Mouse (Mus musculus) activated CD4-positive, CD25-positive, alpha-beta regulatory T cell, adult 4 months (primary cell): ENCODE results near the gene Ttc9c. TPM values are rescaled to one million over a fixed set of nuclear protein-coding genes. Genes with fewer than 3 reads are reported as not detected.

Experiments
- ATAC-seq: one replicate; pipeline ENCODE4 v1.8.0; 2017
- polyA plus RNA-seq, 2 experiments: library from polyadenylated mRNA; unstranded; fragments of 100-300 nt; shearing (Covaris generic); gene quantifications; one replicate each; pipeline ENCODE4 v1.2.1; 2017

The Ttc9c gene
- polyA plus RNA-seq, 2 experiments from 2014 or later: 39.9 to 43.8 TPM

DNA sequence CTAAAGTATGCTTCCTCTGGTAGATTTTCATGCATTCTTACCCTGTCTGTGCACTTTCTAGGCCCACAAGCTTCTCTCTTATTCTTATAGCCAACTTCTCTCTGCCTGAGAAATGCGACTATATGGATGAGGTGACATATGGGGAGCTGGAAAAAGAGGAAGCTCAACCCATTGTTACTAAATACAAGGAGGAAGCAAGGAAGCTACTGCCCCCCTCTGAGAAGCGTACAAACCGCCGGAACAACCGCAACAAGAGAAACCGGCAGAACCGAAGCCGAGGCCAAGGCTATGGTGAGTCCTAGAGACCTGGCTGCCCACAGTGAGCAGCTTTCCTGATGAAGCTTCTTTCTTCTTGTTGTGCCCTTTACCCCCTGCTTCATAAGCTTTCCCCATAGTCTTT is 10.5 kb upstream of the Ttc9c start, which contains the start of gene AC129217.1:
Gene AC129217.1 (plus strand): TSS at position 114 of the 400 bp plus-strand sequence.
- ATAC-seq: no peak

- no peak for ATAC-seq
These were observed 3.6 kb upstream of the Ttc9c start for GRCm38 (mm10) chr19:8822696-8823095.

DNA sequence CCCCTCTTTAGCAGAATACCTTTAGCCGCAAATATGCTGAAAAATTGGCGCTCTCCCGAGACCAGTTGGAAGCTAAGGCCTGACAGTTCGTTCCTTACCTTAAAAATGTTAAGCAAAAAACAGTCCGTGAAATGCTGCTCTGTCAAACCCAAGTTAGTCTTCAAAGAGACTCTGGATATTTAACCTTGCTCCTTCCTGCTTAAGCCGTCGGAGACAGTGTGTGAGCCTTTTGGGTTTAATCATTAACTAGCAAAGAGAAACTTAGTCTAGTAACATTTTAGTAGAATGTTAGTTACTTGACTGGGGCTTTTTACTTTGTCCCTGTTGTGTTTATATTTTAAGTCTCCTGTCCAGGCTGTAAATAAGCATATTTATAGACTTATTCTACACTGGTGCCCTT is 2.0 kb upstream of the Ttc9c start:
- ATAC-seq: no peak

- no peak for ATAC-seq
These were observed 1.4 kb upstream of the Ttc9c start for GRCm38 (mm10) chr19:8820424-8820956.

DNA sequence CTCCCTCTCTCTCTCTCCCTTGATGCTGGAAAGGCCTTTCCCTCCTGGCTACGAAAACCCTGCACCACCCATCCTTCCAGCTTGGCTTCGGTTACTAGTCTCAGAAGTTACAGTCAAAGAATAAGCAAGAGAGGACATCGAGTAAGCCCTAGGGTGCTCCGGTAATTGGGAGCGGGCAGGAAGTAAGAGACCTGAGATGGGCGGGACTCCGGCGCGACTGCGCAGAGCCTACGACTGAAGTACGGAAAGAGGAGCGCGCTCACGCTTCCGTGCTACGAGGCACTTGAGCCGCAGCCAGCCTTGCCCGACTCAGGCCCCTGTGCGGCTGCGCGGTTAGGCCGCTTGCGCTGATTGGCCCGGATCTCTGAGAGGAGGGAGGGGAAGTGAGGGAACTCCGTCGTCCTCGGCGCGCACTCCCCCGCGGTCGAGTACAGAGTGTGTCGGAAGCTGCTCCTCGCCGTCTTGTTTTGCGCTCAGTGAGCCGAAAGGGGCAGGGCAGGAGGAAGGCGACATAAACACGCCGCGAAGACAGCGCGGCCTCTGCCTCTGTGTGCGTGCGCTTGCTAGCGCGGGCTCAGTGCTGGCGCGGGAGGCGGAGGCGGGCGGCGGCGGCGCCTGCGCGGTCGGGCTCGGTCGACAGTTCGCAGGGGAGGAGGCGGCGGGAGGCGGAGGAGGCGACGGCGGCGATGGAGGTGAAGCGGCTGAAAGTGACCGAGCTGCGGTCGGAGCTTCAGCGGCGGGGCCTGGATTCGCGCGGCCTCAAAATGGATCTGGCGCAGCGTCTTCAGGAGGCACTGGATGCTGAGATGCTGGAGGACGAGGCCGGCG is 677 bp upstream of the Ttc9c start, which contains the start of gene Hnrnpul2:
Gene Hnrnpul2 (plus strand): TSS at position 415 of the 828 bp plus-strand sequence.
- ATAC-seq: peak; percentile 81

DNA sequence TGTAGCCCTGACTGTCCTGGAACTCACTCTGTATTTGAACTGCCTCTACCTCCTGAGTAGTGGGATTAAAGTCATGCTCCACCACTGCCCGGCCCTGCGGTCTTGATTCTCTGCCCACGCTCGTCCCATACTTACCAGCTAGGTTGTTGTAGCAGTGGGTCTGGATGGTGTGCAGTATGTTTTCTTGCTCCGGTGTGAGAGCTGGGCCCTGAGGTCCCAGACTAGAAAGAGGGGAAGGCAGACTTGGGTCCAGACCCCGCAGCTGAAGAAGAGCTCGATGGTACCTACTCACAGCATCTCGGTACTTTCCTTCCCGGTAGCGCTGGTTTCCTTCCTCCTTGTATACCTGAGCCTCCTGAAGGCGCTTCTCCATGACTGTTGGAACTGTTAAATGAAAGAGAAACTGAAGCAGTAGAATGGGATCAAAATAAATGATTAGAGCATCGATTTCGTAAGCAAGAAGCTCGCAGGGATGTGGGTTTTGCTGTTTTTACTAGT is 783 bp downstream of the Ttc9c start:
- ATAC-seq: no peak

- ATAC-seq: no peak
These were observed 2.1 kb downstream of the Ttc9c start for GRCm38 (mm10) chr19:8817001-8817400.

GRCm38 (mm10) chr19:8815812-8816211 is 3.3 kb downstream of the Ttc9c start:
- ATAC-seq: no peak

GRCm38 (mm10) chr19:8806810-8807209 is 12.3 kb downstream of the Ttc9c start:
- ATAC-seq: no peak

DNA sequence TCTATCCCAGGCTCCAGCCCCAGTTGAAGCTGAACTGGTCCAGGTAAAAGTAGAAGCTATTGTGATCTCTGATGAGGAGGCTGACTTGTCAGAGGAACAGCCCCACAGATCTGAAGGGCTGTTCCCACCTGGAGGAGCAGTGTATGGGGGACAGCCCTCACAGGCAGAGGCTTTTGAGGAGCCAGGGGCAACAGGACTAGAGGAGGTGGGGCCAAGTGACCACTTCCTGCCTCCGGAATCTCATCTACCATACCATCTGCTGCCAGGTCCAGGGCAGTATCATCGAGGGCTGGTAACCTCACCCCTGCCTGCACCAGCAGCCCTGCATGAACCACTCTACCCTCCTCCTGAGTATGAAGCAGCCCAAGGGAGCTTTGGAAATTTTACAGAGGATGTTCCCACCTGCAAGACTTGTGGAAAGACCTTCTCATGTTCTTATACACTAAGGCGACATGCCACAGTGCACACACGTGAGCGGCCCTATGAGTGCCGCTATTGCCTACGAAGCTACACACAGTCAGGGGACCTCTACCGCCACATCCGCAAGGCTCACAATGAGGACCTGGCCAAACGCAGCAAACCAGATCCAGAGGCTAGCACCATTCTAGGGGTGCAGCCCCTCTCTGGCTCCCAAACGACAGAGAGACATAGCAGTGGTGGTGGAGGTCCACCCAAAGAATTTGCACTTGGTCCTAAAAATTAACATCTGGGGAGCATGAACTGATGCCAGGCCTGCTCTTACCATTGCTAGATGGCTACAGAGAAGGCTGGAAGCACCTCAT is 15.1 kb downstream of the Ttc9c start:
- no peak for ATAC-seq

DNA sequence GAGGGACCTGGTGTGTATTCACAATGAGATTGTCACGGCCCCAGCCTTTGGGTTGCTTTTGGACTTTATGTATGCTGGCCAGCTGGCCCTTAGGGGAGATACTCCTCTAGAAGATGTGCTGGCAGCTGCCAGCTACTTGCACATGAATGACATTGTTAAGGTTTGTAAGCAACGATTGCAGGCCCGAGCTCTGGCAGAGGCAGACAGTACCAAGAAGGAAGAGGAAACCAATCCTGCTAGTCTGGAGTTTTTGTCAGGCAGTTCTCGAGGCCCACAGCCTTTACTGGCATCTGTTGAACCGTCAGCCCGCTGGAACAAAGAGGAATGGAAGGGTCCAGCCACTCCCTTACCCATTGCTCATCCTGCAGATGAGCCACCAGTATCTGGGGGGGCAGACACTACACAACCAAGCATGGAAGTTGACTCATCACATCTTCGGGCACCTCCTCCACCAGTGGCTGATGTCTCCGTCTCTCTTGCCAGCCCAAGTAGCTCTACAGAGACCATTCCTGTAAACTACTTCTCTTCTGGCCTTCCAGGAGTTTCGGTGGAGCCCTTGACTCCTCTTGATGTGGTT is 15.8 kb downstream of the Ttc9c start:
- ATAC-seq: no peak

GRCm38 (mm10) chr19:8802130-8802821 is 16.9 kb downstream of the Ttc9c start, which contains the start of gene Zbtb3:
TSS of gene Zbtb3 (plus strand) at chr19:8802555.
- ATAC-seq: peak; percentile 92

DNA sequence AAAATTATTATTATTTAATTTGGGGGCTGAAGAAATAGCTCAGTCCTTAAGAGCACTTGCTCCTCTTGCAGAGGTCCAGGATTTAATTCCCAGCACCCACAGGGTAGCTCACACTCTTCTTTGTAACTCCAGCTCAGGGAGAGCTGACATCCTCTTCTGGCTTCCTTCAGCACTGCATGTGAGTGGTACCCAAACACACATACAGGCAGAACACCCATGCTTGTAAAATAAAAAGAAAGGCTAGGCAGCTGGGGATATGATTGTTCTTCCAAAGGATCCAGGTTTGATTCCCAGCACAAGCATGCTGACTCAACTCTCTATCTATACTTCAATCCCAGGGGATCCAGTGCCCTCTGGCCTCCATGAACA is 20.2 kb downstream of the Ttc9c start:
- ATAC-seq: no peak

DNA sequence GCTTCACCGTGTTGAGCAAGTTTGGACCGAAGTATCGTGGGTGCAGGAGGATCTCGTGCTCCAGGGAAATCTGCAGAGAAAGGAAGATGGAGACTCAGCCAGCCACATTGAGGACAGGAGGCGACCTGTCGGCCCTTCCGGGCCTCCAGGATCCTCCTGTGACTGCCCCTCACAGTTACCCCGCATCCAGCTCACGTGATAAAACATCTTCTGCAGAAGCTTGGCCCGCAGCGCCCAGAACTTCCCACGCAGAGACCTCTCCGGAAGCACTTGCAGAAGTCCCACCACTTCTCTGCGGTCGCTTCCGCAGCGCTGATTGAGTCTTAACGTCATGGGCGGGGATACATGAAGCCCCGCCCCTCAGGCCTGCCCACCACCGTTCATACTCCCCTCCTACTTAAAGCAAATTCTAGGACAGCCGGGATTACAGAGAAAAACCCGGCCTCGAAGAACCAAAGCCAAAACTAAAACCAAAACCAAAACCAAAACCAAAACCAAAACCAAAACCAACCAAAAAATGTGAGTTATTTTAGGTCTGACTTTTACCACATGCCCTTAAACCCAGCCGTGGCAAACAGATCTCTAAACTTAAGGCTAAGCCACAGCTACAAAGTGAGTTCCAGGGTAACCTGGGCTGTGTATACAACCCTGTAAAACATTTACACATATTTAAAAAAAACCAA is 20.7 kb downstream of the Ttc9c start, which contains the start of gene Polr2g:
Gene Polr2g (minus strand): TSS at position 314 of the 683 bp plus-strand sequence.
- ATAC-seq: peak; percentile 59

- ATAC-seq: no peak
These were observed 29.0 kb downstream of the Ttc9c start for GRCm38 (mm10) chr19:8790171-8790570.

DNA sequence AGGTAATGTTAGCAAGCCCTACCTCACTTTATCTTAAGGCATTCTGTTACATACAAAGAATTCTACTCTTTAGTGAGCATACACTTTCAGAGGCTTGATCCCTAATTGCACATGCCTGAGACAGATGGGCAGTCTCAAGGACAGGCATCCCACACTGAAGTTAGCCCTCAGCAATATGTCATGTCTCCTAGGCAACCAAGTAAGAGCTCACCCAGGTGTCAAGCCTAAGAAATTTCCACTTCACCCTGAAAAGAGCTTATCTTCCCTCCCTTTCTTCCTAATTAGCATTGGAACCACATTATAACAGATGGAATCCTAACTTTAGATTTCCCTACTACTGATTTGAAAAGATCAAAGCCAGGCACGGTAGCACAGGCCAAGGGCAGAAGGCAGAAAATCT is 30.0 kb downstream of the Ttc9c start:
- ATAC-seq: no peak

- ATAC-seq: no peak
These were observed 30.6 kb downstream of the Ttc9c start for GRCm38 (mm10) chr19:8788521-8788920.

GRCm38 (mm10) chr19:8786008-8786781 is 32.9 kb downstream of the Ttc9c start, which contains the start of gene Taf6l:
TSS of gene Taf6l (minus strand) at chr19:8786417.
- peak; percentile 100 for ATAC-seq

- ATAC-seq: no peak
These were observed 44.1 kb downstream of the Ttc9c start for GRCm38 (mm10) chr19:8774951-8775421.
